Mouse (Mus musculus) WW6 (cell line): ENCODE data around the gene Cacna2d1.

ENCODE experiments used
- DNase-seq: peaks from one replicate; pipeline ENCODE4 v3.0.0-alpha.2; 2013; ENCODE audit warnings: low read depth, low spot score

Gene Cacna2d1

GRCm38 (mm10) chr5:15983354-15983753, 48.9 kb downstream of the Cacna2d1 start:
- no peak for DNase-seq

- no peak for DNase-seq
These were observed 50.9 kb downstream of the Cacna2d1 start for GRCm38 (mm10) chr5:15985228-15985858.

- DNase-seq = no peak
These were observed 51.4 kb downstream of the Cacna2d1 start for GRCm38 (mm10) chr5:15985901-15986300.

- no peak for DNase-seq
These were observed 57.1 kb downstream of the Cacna2d1 start for GRCm38 (mm10) chr5:15991428-15992139.

- DNase-seq = no peak
These were observed 58.9 kb downstream of the Cacna2d1 start for GRCm38 (mm10) chr5:15993252-15993944.

- DNase-seq = no peak
These were observed 62.7 kb downstream of the Cacna2d1 start for GRCm38 (mm10) chr5:15997190-15997589.

- no peak for DNase-seq
These were observed 63.3 kb downstream of the Cacna2d1 start for GRCm38 (mm10) chr5:15997769-15998168.

- no peak for DNase-seq
These were observed 66.4 kb downstream of the Cacna2d1 start for GRCm38 (mm10) chr5:16000917-16001316.

- DNase-seq = no peak
These were observed 68.1 kb downstream of the Cacna2d1 start for GRCm38 (mm10) chr5:16002431-16003063.

- DNase-seq = no peak
These were observed 69.8 kb downstream of the Cacna2d1 start for GRCm38 (mm10) chr5:16004305-16004704.

GRCm38 (mm10) chr5:16006964-16007363, 72.5 kb downstream of the Cacna2d1 start:
- no peak for DNase-seq

GRCm38 (mm10) chr5:16013649-16014048, 79.2 kb downstream of the Cacna2d1 start:
- no peak for DNase-seq

GRCm38 (mm10) chr5:16014392-16014791, 79.9 kb downstream of the Cacna2d1 start:
- DNase-seq = no peak

GRCm38 (mm10) chr5:16024626-16025417, 90.3 kb downstream of the Cacna2d1 start:
- no peak for DNase-seq

GRCm38 (mm10) chr5:16028881-16029280, 94.4 kb downstream of the Cacna2d1 start:
- DNase-seq = no peak

GRCm38 (mm10) chr5:16029481-16029880, 95.0 kb downstream of the Cacna2d1 start:
- no peak for DNase-seq

GRCm38 (mm10) chr5:16033569-16033968, 99.1 kb downstream of the Cacna2d1 start:
- no peak for DNase-seq

- no peak for DNase-seq
These were observed 100.8 kb downstream of the Cacna2d1 start for GRCm38 (mm10) chr5:16035259-16035658.

- no peak for DNase-seq
These were observed 110.8 kb downstream of the Cacna2d1 start for GRCm38 (mm10) chr5:16045147-16045878.

- no peak for DNase-seq
These were observed 113.1 kb downstream of the Cacna2d1 start for GRCm38 (mm10) chr5:16047452-16048191.
